Mouse (Mus musculus): ENCODE results near the gene Rps19.

Gene Rps19

DNA sequence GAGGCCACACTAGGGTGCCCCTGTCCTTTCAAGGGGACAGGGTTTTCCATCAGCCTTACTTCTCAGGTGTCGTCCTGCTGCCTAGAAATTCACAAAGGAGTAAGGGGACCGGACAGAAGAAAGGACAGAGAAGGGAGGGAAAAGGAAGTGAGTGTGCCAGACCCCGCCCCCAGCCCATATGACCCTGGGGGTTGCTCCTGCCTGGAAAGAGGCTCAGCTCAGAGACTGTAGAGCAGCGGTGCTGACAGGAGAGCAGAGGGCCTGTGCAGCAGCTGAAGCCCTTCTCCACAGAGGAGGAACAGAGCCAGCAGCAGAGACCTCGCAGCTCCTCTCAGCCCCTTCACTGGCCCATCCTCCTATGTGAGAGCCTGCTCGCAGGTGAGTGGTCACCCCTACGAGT is 30.5 kb upstream of the Rps19 start:
- no peaks in the 10 kb centered on the region for H3K36me3 ChIP-seq (ENCODE audit: control insufficient read depth, insufficient read depth, low read length, poor library complexity, severe bottlenecking)
- no peaks in the 10 kb centered on the region for H3K27me3 ChIP-seq (ENCODE audit: control insufficient read depth, insufficient read depth, low read length, poor library complexity, severe bottlenecking)
- no peak for DNase-seq (ENCODE audit: low read depth, low spot score)

DNA sequence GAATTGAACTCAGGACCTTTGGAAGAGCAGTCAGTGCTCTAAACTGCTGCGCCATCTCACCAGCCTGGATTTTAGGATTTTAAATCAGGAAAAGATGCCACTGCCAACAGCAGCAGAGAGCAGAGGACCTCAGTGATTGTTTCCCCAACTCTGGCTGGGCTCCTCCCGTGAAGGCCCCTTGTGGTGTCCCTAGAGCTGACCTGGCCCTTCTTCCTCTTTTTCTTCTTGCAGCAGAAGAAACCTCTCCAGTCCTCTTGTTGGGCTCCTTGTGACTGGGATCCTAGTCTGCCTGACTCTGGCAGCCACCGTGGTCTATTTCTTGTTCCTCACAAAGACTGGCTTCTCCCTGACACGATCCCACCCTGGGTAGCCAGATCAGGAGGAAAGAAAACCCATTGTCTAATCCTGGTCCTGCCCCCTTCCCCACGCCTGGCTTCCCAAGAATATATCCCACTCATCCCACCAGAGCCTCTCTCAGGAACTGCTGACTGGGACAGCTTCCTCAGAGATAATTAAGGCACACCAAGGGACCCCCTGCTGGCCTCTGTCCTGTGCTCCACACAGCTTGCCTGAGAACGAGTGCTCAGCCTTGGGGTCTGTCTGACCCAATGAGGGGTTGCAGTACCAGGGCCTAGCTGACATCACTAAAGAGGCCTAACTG is 27.6 kb upstream of the Rps19 start:
- DNase-seq (ENCODE audit: low read depth, low spot score), result no peak
- H3K27me3 ChIP-seq (ENCODE audit: control insufficient read depth, insufficient read depth, low read length, poor library complexity, severe bottlenecking), result no peaks in the 10 kb centered on the region
- H3K36me3 ChIP-seq (ENCODE audit: control insufficient read depth, insufficient read depth, low read length, poor library complexity, severe bottlenecking), result no peaks in the 10 kb centered on the region

DNA sequence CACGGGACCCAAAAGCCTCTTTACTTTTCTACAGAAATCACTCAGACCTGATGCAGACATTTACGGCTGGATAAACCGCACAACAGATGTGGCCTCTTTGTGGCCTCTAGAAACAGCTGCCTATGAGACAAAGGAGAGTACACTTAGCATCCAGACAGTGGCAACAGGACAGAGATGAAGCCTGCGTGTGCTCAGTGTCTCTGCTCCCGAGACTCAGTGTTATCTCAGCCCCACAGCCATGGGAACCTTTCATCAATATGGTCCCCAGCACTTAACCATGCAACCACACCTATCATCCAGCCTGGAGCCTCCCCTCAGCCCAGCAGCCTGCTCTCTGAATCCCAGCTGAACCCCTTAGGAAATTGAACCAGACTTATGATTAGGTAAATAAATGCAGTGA is 24.9 kb upstream of the Rps19 start:
- H3K27me3 ChIP-seq (ENCODE audit: control insufficient read depth, insufficient read depth, low read length, poor library complexity, severe bottlenecking), result no peaks in the 10 kb centered on the region
- DNase-seq (ENCODE audit: low read depth, low spot score), result no peak
- H3K36me3 ChIP-seq (ENCODE audit: control insufficient read depth, insufficient read depth, low read length, poor library complexity, severe bottlenecking), result no peaks in the 10 kb centered on the region

DNA sequence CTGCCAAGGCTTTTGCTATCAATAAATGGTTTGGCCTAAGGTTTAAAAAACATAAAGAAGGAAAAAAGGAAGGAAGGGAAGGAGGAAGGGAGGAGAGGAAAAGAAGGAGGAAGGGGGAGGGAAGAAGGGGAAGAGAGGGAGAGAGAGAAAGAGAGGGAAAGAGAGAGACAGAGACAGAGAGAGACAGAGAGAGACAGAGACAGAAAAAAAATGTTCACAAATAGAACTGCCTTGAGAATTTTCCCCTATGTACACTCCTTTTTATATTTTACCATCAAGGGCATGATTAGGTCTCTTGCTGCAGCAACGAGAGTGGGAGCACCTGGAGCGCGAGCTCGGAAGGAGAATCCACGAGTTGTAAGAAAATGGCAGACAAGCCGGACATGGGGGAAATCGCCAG is 22.3 kb upstream of the Rps19 start, which contains the start of gene Gm9844:
Gene Gm9844, plus strand, starts transcription at position 301 of the 400 bp plus-strand sequence.
- DNase-seq (ENCODE audit: low read depth, low spot score), result no peak
- no peaks in the 10 kb centered on the region for H3K36me3 ChIP-seq (ENCODE audit: control insufficient read depth, insufficient read depth, low read length, poor library complexity, severe bottlenecking)
- no peaks in the 10 kb centered on the region for H3K27me3 ChIP-seq (ENCODE audit: control insufficient read depth, insufficient read depth, low read length, poor library complexity, severe bottlenecking)

DNA sequence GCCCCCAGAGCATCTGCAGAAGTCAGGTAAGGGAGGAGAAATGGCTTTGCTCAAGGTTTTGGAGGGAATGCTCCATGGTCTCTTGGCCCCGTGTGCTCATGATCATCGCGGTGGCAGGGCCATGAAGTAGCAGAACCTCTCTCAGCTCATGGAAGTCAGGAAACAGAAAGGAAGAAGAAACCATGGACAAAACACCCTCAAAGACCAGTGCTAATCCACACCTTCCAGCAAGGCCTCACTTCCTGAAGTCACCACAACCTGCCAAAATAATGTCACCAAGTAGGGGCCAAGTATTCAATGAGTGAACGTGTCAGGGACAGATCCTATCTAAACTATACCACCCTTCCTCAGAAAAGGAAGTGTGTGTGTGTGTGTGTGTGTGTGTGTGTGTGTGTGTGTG is 21.3 kb upstream of the Rps19 start:
- no peaks in the 10 kb centered on the region for H3K36me3 ChIP-seq (ENCODE audit: control insufficient read depth, insufficient read depth, low read length, poor library complexity, severe bottlenecking)
- H3K27me3 ChIP-seq (ENCODE audit: control insufficient read depth, insufficient read depth, low read length, poor library complexity, severe bottlenecking), result no peaks in the 10 kb centered on the region
- no peak for DNase-seq (ENCODE audit: low read depth, low spot score)

DNA sequence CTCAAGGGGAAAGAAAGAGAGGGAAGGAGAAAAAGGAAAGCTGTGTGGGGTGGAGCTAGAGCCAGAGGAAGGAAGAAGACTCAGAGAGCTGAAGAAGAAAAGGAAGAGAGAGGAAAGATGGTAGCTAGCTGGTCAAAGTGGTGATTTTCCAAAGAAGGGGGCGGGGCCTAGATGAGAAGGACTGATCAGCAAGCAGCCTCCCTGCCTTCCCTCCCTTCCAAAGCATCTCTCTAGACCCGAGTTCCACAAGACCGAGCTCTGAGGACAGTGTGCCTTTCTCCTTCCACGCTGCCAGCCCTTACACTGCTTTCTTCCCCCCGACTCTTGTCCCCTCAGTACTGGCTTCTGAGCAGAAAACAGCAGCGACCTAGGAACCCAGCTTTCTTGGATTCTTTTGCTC is 20.0 kb upstream of the Rps19 start:
- DNase-seq (ENCODE audit: low read depth, low spot score), result no peak
- H3K27me3 ChIP-seq (ENCODE audit: control insufficient read depth, insufficient read depth, low read length, poor library complexity, severe bottlenecking), result no peaks in the 10 kb centered on the region
- no peaks in the 10 kb centered on the region for H3K36me3 ChIP-seq (ENCODE audit: control insufficient read depth, insufficient read depth, low read length, poor library complexity, severe bottlenecking)

DNA sequence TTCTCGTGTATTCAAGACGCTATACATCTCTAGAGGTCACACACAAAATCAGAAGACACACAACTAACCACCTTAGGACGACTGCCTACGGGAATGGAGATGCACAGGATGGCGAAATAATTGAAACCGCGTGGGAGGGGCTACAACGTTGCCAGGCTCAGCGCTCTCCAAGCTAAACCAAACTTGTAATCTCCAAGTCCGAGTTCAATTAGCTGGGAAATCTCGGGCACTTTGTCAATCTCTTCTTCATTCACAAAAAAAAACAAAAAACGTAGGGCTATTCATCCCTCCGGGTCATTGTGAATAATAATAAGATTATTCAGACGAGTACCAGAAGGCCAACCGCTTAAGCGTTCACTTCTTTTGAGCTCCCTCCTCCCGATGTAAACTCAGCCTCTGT is 15.1 kb upstream of the Rps19 start:
- DNase-seq (ENCODE audit: low read depth, low spot score), result no peak
- Histone ChIP-seq H3K36me3 (ENCODE audit: control insufficient read depth, insufficient read depth, low read length, poor library complexity, severe bottlenecking) (no peaks in the 10 kb centered on the region), H3K27me3 (ENCODE audit: control insufficient read depth, insufficient read depth, low read length, poor library complexity, severe bottlenecking) (no peaks in the 10 kb centered on the region; the same call in 1 of the 2 replicates)

- no peaks in the 10 kb centered on the region; the same call in 1 of the 2 replicates for H3K27me3 ChIP-seq (ENCODE audit: control insufficient read depth, insufficient read depth, low read length, poor library complexity, severe bottlenecking)
Measured at GRCm38 (mm10) chr7:24869532-24870165, 14.5 kb upstream of the Rps19 start, which contains the start of the genes Lypd4 and Dmrtc2. Gene Lypd4 (minus strand): TSS chr7:24869941. Gene Dmrtc2 (plus strand): TSS chr7:24870057.

GRCm38 (mm10) chr7:24877588-24877987 is 6.6 kb upstream of the Rps19 start:
- no peak for DNase-seq (ENCODE audit: low read depth, low spot score)
- Histone ChIP-seq H3K36me3 (ENCODE audit: control insufficient read depth, insufficient read depth, low read length, poor library complexity, severe bottlenecking) (no peaks in the 10 kb centered on the region), H3K27me3 (ENCODE audit: control insufficient read depth, insufficient read depth, low read length, poor library complexity, severe bottlenecking) (no peaks in the 10 kb centered on the region; the same call in 1 of the 2 replicates)

More at GRCm38 (mm10) chr7:24869532-24870165, 14.5 kb upstream of the Rps19 start, which contains the start of the genes Lypd4 and Dmrtc2:
- no peak for DNase-seq (ENCODE audit: low read depth, low spot score)
- no peaks in the 10 kb centered on the region for H3K36me3 ChIP-seq (ENCODE audit: control insufficient read depth, insufficient read depth, low read length, poor library complexity, severe bottlenecking)

GRCm38 (mm10) chr7:24879620-24880019 is 4.6 kb upstream of the Rps19 start:
- DNase-seq (ENCODE audit: low read depth, low spot score), result no peak
- H3K27me3 ChIP-seq (ENCODE audit: control insufficient read depth, insufficient read depth, low read length, poor library complexity, severe bottlenecking), result no peaks in the 10 kb centered on the region
- H3K36me3 ChIP-seq (ENCODE audit: control insufficient read depth, insufficient read depth, low read length, poor library complexity, severe bottlenecking), result no peaks in the 10 kb centered on the region

DNA sequence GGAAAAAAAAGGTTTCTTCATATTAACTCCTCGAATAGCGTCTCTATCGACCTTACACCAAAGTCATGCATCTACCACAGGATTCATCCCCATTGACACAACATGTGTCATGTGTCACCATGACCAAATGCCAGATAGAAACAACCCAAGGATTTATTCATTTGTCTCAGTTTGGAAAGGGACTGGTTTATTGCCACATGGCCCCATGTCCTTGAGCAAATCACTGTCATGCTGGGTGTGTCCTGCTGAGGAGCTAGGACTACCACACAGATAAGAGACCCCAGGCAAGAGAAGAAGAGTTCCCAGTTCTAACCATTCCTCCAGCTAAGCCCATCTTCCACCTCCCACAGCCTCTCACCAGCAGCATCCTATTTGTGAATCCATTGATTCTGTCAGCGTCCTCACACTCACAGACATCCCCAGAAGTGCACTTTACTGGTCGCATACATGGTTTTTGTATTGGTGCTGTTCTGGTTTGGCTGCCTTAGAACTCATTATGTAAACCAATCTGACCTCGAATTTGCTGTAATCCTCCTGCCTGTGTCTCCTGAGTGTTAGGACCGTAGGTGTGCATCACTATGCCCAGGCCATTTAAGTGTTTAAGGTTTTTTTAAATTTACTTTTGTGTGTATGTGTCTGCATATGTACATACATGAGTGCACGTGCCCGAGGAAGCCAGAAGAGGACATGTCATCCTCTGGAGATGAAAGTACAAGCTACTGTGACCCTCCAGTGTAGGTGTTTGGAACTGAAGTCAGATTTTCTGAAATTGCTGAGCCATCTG is 1.6 kb upstream of the Rps19 start:
- H3K36me3 ChIP-seq (ENCODE audit: control insufficient read depth, insufficient read depth, low read length, poor library complexity, severe bottlenecking), result peaks cover 9% of the 10 kb centered on the region
- no peaks in the 10 kb centered on the region for H3K27me3 ChIP-seq (ENCODE audit: control insufficient read depth, insufficient read depth, low read length, poor library complexity, severe bottlenecking)
- no peak for DNase-seq (ENCODE audit: low read depth, low spot score)

DNA sequence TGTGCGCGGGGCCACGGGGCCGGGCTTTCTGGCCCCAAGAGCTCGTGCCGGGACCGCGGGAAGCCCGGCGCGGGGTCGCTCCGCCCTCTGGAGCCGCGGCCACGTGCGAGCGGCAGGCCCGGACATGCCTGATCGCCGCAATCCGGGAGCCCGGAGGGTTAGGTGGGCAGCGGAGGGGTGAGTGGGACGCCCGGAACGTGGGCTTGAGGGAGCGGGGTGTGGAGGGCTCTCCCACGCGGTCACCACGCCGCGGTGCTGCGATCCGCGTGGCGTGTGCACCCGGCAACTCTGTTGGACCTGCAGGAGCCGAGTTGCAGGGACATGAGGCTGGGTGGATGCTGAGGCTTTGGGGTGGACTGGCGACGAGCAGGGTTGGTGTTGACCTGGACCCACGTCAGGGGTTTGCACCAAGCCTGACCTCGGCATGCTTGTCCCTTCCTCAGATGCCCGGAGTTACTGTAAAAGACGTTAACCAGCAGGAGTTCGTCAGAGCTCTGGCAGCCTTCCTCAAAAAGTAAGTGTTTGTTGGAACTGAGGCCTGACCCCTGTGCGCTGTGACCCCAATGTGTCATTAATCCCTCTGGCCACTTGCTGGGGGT is 621 bp downstream of the Rps19 start:
- peaks cover 22% of the 10 kb centered on the region for H3K36me3 ChIP-seq (ENCODE audit: control insufficient read depth, insufficient read depth, low read length, poor library complexity, severe bottlenecking)
- no peak for DNase-seq (ENCODE audit: low read depth, low spot score)
- no peaks in the 10 kb centered on the region for H3K27me3 ChIP-seq (ENCODE audit: control insufficient read depth, insufficient read depth, low read length, poor library complexity, severe bottlenecking)

DNA sequence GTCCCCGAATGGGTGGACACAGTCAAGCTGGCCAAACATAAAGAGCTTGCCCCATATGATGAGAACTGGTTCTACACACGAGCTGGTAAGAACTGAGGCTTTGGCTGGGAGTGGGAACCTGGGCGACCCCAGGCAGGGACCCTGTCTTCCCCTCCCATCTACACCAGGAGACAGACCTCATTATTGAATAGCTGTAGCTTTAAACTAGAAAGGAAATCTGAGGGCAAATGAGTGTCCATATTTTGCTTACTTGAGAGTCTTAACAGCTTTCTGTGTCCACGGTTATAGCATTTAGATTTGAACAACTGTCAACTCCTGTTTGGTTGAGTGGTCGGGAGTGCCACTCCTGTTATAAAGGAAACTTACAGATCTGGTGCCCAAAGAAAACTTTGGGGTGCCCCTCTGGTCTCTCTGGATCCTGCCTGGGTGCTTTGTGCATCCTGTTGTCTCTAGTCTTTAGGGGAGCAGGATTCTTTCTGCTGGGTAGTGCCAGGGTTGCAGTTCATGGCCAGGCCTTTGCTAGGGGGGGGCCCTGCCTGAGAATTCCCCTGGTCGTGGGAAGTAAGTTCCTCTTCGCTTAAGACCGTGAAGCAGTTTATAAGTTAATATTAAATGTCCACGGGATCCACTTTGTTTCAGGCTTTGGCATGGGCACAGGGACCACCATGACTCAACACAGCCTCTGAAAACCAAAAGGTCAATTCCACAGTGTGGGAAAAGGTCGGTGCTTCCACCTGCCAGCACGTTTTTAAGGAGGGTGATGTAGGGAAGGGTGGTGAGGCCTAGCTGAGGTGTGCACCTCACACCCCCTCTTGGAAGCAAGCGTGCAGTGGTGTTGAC is 1.5 kb downstream of the Rps19 start:
- no peaks in the 10 kb centered on the region for H3K27me3 ChIP-seq (ENCODE audit: control insufficient read depth, insufficient read depth, low read length, poor library complexity, severe bottlenecking)
- DNase-seq (ENCODE audit: low read depth, low spot score), result no peak
- peaks cover 26% of the 10 kb centered on the region for H3K36me3 ChIP-seq (ENCODE audit: control insufficient read depth, insufficient read depth, low read length, poor library complexity, severe bottlenecking)

GRCm38 (mm10) chr7:24886308-24886633 is 2.1 kb downstream of the Rps19 start:
- no peak for DNase-seq (ENCODE audit: low read depth, low spot score)
- peaks cover 26% of the 10 kb centered on the region for H3K36me3 ChIP-seq (ENCODE audit: control insufficient read depth, insufficient read depth, low read length, poor library complexity, severe bottlenecking)
- no peaks in the 10 kb centered on the region for H3K27me3 ChIP-seq (ENCODE audit: control insufficient read depth, insufficient read depth, low read length, poor library complexity, severe bottlenecking)
